Mouse (Mus musculus) induced T-regulatory cell, adult 2 months (primary cell): ENCODE results near the gene Fzd4.
A peak's percentile ranks its signal among the peaks of the same experiment; 100 is the strongest.

Experiments used
- DNase-seq: peaks from one replicate; pipeline ENCODE4 v3.0.0-alpha.2; 2012; ENCODE audit warnings: low read depth

Gene Fzd4

DNA sequence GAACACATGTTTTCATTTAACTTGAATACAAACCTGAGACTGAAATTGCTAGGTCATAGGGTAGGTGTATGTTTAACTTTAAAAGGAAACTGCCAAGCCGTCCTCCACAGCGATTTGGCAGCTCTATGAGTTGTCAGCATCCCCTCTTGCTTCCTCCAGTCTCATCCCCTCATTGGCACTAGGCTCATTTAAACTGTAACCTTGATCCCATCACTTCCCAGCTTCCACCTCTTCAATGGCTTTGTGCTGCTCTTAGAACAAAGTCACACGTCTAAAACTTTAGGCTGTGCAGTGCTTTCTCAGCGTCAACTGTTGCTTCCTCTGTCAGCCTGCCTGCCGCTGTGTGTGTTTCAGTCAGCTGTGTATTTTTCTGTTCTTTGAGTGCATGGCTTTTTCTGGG lies 22.9 kb downstream of the Fzd4 start:
- no peak for DNase-seq

DNA sequence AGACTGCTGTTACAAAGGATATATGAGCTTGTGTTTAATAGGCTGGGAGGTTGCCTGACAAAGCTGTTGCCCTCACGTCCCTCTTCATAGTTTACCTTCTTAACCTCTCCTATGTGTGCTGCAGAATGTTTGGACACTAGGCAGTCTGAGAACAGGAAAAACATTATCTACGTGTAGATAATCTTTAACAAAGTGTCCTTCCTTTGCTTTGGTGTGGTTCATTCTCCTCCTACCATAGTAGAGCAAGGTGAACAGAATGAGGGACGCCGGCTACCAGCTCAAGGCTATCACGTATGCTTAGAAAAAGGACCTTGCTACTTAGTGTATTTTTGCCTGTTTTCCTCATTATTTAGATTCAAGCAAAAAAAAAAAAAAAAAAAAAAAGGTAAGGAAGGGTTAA lies 24.6 kb downstream of the Fzd4 start:
- DNase-seq: no peak

DNA sequence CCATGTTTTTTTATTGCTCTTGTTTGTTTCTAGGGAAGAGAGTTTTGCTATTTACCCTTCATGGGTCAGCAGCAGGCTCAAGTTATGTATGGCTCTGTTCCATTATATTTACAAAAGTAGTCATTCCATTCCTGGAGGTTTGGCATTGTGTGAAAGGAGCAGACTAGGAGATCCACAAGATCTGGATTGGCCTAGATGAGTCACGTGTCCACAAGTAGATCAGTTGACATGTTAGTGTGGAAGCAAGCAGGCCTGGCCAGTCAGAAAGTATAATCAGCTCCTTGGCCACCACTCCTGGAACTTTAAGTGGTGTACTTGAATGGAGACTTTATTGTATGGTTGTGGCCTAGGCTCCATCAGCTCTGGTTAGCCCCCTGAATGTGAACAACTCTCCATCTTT lies 25.2 kb downstream of the Fzd4 start:
- no peak for DNase-seq

DNA sequence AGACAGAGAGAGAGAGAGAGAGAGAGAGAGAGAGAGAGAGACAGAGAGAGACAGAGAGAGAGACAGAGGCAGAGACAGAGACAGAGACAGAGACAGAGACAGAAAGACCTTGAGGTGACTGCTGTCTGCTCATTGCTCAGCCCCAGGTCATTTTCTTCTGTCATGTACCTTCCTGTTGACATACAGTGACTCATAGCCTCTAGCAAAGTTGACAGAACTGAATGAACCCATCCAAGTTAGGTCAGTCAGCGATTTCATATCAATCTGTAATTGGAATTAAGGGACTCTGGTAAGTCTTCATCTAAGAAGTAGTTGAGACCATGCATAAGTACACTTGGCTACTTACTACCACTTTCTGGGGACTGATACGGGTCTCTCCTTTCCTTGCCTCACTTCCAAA lies 27.0 kb downstream of the Fzd4 start:
- DNase-seq: no peak

DNA sequence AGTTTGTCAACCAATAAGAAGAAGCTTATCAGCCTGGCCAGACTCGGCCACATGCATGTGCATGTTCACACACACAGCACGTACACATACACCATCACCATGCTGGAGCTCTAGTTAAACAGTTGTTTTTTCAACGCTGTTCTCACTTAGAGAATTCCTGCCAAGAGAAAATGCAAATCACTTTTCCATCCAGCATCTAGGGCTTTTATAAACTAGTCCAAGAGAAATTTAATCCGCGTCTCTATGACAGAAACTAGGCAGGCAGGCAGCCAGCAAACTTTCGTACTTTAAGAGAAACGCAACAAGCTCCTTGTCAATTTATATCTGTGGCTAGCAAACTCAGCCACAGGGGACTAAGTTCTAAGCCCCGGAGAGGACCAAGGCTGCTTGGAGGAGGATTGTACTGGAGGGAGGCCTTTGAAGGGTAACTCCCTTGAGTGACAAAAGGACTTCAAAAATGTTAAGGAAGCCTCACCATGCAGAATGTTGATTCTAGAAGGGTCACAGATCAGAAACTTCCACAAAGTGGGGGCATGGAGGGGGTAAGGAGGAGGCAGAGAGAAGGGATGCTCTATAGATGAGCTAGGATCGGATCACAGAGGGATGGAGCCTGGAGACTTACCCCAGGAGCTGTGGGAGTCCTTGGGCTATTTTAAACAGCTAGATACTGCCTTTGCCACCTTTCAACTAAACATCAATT lies 29.2 kb downstream of the Fzd4 start:
- no peak for DNase-seq

DNA sequence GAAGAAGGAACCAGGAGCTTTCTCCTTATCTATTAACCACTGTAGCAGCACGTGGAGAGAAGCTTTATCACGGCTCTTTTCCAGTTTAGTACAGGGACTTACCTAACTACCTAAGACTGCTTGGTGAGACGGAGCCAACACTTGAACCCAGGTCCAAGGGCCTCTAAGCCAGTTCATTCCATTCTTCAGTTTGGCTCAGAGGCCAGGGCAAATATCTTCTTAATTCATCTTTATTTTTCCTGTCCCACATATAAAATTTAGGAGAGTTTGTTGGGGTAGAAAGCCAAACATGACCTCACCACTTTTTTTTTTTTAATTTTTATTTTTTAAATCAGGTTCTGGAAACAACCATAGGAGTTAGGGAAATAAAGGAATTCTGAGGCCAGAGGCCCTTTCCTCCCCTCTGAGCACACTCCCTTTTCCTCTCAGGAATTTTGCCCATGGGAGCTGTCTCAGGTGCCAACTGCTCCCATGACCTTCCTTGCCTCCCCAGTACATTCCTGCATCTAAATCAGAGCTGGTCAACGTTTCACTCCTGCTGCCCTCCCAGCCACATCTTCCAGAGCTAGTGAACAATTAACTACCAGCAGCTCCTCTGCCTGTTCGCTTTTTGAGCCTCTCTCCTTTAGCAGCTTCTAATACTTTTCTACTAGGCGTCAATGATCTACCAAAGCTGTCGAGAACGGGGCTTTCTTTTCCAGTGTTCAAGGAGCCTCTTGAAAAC lies 29.9 kb downstream of the Fzd4 start:
- no peak for DNase-seq

- no peak for DNase-seq
Measured at GRCm38 (mm10) chr7:89436404-89436803, 32.2 kb downstream of the Fzd4 start.

DNA sequence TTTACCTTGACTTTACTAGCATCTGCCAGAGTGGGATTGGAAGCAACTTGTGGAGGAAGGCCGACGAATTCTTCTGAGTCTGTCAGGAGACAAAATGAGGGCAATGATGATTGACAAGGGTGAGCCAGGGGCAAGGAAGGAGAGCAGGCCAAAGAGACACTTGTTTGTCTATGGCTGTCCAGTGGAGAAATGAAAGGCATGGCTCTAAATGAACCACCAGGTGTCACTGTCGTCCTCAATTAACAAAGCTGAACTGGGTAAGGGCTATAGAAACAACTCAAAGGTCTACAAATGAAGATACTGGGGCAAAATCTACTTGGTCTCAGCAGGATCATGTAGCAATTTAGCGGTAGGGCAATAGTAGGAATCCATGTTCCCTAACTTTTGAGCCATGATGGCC lies 33.4 kb downstream of the Fzd4 start:
- peak; percentile 26 for DNase-seq

GRCm38 (mm10) chr7:89441291-89441690 lies 37.1 kb downstream of the Fzd4 start:
- DNase-seq: no peak

DNA sequence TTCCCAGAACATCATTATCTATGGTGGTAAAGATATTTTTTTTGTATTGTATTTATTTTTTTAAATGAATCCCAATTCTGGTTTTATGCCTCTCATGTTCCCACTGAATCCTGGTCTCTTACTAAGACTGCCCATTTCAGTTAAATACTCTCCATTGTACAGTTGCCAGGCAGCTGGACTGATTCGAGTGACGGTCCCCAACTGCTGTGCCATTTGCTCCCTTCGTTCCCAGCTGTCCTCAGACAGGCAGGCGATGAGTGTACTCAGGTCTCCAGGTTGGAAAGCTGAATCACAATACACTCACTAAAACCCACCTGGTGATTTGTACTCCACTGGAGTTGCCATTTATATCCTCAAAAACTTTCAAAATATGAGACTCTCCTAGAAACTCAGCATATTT lies 38.1 kb downstream of the Fzd4 start:
- no peak for DNase-seq

- DNase-seq: no peak
Measured at GRCm38 (mm10) chr7:89445137-89445536, 41.0 kb downstream of the Fzd4 start.

GRCm38 (mm10) chr7:89450312-89450711 lies 46.2 kb downstream of the Fzd4 start:
- no peak for DNase-seq

DNA sequence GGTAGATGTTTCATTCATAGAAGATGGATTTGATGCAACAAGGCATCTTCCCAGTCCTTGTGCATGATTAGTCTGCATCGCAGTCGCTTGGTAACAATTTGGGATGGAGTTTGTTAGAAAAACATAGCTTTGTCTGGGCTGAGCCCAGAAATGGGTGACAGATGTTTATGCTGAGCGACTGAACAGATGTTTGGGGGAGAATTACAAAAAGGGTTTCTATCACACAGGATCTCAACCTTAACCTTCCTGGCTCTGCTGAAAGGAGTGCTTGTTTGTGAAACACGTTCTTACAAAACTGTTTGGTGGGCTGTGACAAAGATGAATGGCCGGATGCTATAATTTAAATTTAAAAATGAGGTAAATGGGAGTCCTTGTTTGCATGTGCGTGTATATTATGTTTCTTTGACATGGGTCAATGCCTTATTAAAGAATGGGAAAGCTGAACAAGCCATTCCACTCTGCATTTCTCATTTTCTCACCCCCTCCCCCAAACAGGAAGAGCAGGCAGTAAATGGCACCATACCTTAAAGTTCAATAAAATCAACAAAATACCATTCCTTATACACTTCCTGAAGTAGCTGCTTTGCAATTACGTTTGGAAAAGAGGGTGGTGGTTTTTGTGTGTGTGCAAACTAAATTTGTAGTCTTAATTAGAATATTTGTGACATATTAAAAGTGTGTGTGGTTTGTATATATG lies 52.4 kb downstream of the Fzd4 start:
- DNase-seq: no peak

- no peak for DNase-seq
Measured at GRCm38 (mm10) chr7:89459691-89460090, 55.5 kb downstream of the Fzd4 start.

DNA sequence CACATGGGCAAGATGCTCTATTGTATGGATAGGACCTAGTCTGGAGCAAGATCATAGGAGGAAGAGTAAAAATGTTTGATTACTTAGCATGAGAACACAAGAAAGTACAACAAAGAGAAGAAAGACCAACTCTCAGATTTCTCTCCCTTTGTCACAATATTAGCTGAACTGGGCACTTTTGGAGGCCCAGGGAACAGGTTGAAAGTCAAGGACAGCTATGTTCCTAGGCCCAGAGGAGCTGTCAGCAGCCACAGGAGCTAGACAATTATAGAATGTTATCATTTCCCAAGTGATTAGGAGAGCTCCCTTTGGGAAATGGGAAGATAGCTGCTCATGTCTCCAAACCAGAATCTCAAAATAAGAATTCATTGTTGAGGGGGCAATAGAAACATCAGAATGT lies 56.8 kb downstream of the Fzd4 start:
- no peak for DNase-seq

DNA sequence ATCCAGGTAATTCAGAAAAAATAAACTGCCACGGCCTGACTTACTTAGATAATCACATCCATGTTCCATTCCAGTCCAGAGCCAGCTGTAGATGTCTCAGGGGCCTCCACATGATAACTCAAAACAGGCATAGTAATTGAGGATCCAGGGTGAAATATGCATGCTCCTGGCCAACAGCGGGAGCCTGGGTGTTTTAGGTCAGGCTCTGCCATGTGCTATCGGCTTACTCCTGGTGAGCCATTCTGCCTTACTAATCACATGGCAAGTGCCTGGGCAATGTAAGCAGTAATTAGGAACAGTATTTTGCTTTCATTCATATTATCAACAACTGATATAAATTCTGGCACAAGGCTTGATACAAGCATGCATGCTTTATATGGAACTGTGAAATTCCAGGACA lies 57.2 kb downstream of the Fzd4 start:
- DNase-seq: no peak
